Mouse (Mus musculus) heart, embryonic 12.5 days (tissue): ENCODE results near the gene Adra2a. TPM values are rescaled to one million over a fixed set of nuclear protein-coding genes. Genes with fewer than 3 reads are reported as not detected.

ENCODE experiments used
- ATAC-seq: fragments of 200-750 bp; cut with Nextera tagmentation; 2 replicates; pipeline ENCODE4 v1.8.0; 2017; ENCODE audit warnings: moderate TSS enrichment, moderate library complexity; ENCODE audit not compliant: insufficient number of reproducible peaks, low FRiP score
- H3K27ac ChIP-seq: fragments of 300-500 bp; sonication (generic); 2 replicates; pipeline ENCODE4 v1.5.1; 2016; ENCODE audit warnings: mild to moderate bottlenecking, moderate library complexity; ENCODE audit not compliant: poor library complexity, severe bottlenecking
- H3K27me3 ChIP-seq: fragments of 300-500 bp; sonication (generic); replicated peaks from 2 replicates; pipeline ENCODE4 v1.6.1; 2016; ENCODE audit warnings: mild to moderate bottlenecking, moderate library complexity
- H3K36me3 ChIP-seq: fragments of 300-500 bp; sonication (generic); 2 replicates; pipeline ENCODE4 v1.6.1; 2016; ENCODE audit warnings: mild to moderate bottlenecking, moderate library complexity
- H3K4me1 ChIP-seq: fragments of 300-500 bp; sonication (generic); replicated peaks from 2 replicates; pipeline ENCODE4 v1.6.1; 2016; ENCODE audit warnings: mild to moderate bottlenecking
- H3K4me2 ChIP-seq: fragments of 300-500 bp; sonication (generic); 2 replicates; pipeline ENCODE4 v1.6.1; 2016; ENCODE audit warnings: mild to moderate bottlenecking, moderate library complexity
- H3K4me3 ChIP-seq: fragments of 300-500 bp; sonication (generic); 2 replicates; pipeline ENCODE4 v1.5.1; 2016; ENCODE audit warnings: mild to moderate bottlenecking
- H3K9ac ChIP-seq: fragments of 300-500 bp; sonication (generic); 2 replicates; pipeline ENCODE4 v1.6.1; 2016; ENCODE audit warnings: mild to moderate bottlenecking, moderate library complexity
- H3K9me3 ChIP-seq: fragments of 300-500 bp; sonication (generic); replicated peaks from 2 replicates; pipeline ENCODE4 v1.6.1; 2016; ENCODE audit warnings: mild to moderate bottlenecking, moderate library complexity
- WGBS: fragments of 180-500 bp; shearing (Covaris S2); methylation state at CpG from one replicate; pipeline ENCODE4 v1.1.7; 2016; 5-methylcytosine and 5-hydroxymethylcytosine counted together
- polyA plus RNA-seq: library from polyadenylated mRNA; unstranded; fragments of >200 nt; fragmentation: Nextera tagmentation; extraction: Ambion mirVana; gene quantifications from 2 replicates; pipeline ENCODE4 v1.2.1, GENCODE M21; 2016

Gene Adra2a
- polyA plus RNA-seq, 1 experiment from 2014 or later: 0.09 TPM

- Histone ChIP-seq H3K4me2 (no peak overlapping the region), H3K4me3 (no peak overlapping the region), H3K27ac (no peak overlapping the region), H3K4me1 (no peaks in the 10 kb centered on the region), H3K9ac (no peak overlapping the region), H3K9me3 (no peaks in the 10 kb centered on the region), H3K36me3 (no peaks in the 10 kb centered on the region), H3K27me3 (0 out of 2 replicates have a peak, but pooled peaks cover 3% of the 10 kb centered on the region)
- ATAC-seq: no peak
- 77% methylated on average over 9 of the region's 9 CpGs for WGBS
Measured at GRCm38 (mm10) chr19:54081303-54081702, 37.4 kb downstream of the Adra2a start.

DNA sequence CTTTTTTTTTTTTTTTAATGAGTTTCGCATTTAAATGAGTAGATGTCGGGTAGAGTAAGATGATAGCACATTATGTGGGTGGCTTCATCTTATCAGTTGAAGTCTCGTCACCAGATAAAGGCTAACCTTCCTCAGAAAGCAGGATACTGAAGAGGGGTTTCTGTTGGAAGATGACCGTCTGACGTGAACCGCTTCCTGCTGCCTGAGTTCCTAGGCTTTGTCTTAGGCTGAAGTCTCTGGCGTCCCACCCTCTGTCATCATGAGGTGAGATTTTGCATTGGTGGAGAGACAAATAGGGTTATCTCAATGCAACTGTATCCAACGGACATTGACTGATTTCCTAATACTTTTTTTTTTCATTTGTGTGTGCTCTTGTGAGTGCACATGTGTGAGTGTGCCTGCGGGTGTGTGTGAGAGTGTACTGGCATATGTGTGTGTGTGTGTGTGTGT, 37.8 kb downstream of the Adra2a start:
- Histone ChIP-seq H3K4me1 (no peaks in the 10 kb centered on the region), H3K9me3 (no peaks in the 10 kb centered on the region), H3K4me3 (no peak overlapping the region), H3K27me3 (0 out of 2 replicates have a peak, but pooled peaks cover 3% of the 10 kb centered on the region), H3K4me2 (no peak overlapping the region), H3K9ac (no peak overlapping the region), H3K27ac (no peak overlapping the region), H3K36me3 (no peaks in the 10 kb centered on the region)
- ATAC-seq: no peak
- WGBS: 53% methylated on average over 9 of the region's 9 CpGs

GRCm38 (mm10) chr19:54087319-54087718, 43.4 kb downstream of the Adra2a start:
- H3K27ac ChIP-seq: no peak overlapping the region
- no peaks in the 10 kb centered on the region for H3K9me3 ChIP-seq

GRCm38 (mm10) chr19:54093599-54093998, 49.6 kb downstream of the Adra2a start:
- Histone ChIP-seq H3K4me2 (no peak overlapping the region), H3K4me1 (peaks cover 8% of the 10 kb centered on the region), H3K9me3 (no peaks in the 10 kb centered on the region), H3K27me3 (no peaks in the 10 kb centered on the region; the same call in 1 of the 2 replicates), H3K27ac (no peak overlapping the region), H3K4me3 (no peak overlapping the region), H3K36me3 (no peaks in the 10 kb centered on the region), H3K9ac (no peak overlapping the region)
- ATAC-seq: no peak
- WGBS: 44% methylated on average over 3 of the region's 3 CpGs

More at GRCm38 (mm10) chr19:54087319-54087718, 43.4 kb downstream of the Adra2a start:
- H3K27me3 ChIP-seq: no peaks in the 10 kb centered on the region
- H3K36me3 ChIP-seq: no peaks in the 10 kb centered on the region
- WGBS: 7% methylated on average over 10 of the region's 10 CpGs
- no peak overlapping the region for H3K4me3 ChIP-seq
- H3K4me2 ChIP-seq: peak overlapping the region; percentile 51
- peaks cover 13% of the 10 kb centered on the region for H3K4me1 ChIP-seq
- peak; percentile 82 for ATAC-seq
- H3K9ac ChIP-seq: no peak overlapping the region

DNA sequence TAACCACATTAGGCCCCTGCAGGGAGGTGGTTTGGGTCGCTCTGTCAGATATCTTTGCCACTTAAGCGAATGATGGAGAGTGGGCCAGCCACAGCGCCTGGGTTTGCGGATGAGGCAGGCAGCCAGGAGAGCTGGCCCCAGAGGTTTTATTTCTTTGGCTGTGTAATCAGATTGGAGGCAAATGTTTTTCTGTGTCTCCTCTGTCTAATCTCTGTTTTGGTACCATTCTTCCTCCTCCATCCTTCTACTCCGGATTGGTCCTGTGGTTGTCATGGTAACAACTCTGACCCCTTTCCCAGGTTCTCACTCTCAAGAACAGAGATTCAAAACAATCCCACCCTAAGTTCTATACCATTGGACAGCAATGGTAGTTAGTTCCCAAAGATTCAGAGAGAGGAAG, 51.8 kb downstream of the Adra2a start:
- WGBS: 72% methylated on average over 5 of the region's 5 CpGs
- no peaks in the 10 kb centered on the region; the same call in 1 of the 2 replicates for H3K27me3 ChIP-seq
- no peaks in the 10 kb centered on the region for H3K36me3 ChIP-seq
- H3K4me2 ChIP-seq: no peak overlapping the region
- no peak for ATAC-seq
- peaks cover 8% of the 10 kb centered on the region for H3K4me1 ChIP-seq
- no peak overlapping the region for H3K9ac ChIP-seq
- H3K27ac ChIP-seq: no peak overlapping the region
- H3K4me3 ChIP-seq: no peak overlapping the region
- no peaks in the 10 kb centered on the region for H3K9me3 ChIP-seq

- H3K4me2 ChIP-seq: no peak overlapping the region
- H3K27ac ChIP-seq: no peak overlapping the region
- H3K9ac ChIP-seq: no peak overlapping the region
- no peaks in the 10 kb centered on the region for H3K36me3 ChIP-seq
- WGBS: 82% methylated on average over 3 of the region's 3 CpGs
- H3K27me3 ChIP-seq: no peaks in the 10 kb centered on the region; the same call in 1 of the 2 replicates
- H3K4me3 ChIP-seq: no peak overlapping the region
- ATAC-seq: no peak
- H3K9me3 ChIP-seq: no peaks in the 10 kb centered on the region; the same call in 1 of the 2 replicates
- peaks cover 8% of the 10 kb centered on the region for H3K4me1 ChIP-seq
Measured at GRCm38 (mm10) chr19:54098367-54098766, 54.4 kb downstream of the Adra2a start.

Other genes starting within 250 kb of the Adra2a start
- 41.6 and 43.4 TPM in 2 replicates for gene Pdcd4, start 151.9 kb upstream of the Adra2a start, polyA plus RNA-seq
- 46.1 and 46.7 TPM in 2 replicates for gene Shoc2, start 99.8 kb upstream of the Adra2a start, polyA plus RNA-seq
- gene Bbip1, start 99.5 kb upstream of the Adra2a start, polyA plus RNA-seq: 57.0 and 58.3 TPM in 2 replicates